Comparison of ENCODE assay signal across 8 mouse cellular contexts in the genomic region with DNA sequence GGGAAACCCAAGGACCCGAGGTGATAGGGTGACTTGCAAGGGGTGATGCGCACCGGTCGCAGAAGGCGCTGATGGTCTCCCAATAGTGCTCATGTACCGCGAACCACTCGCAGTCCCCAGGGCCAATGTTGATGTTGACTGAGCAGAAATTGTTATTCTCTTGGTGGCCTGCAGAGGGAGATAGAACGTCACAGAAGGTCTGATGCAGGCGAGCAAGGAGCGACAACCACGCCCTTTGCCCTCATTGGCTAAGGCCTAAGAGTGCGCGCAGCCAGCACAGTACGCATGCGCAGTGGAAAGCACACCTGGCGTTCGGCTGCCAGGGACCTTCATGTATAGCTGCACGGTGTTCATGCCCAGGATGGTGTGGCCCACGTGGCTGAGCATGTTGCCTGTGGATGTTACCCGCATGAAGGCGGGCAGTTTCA. TPM values are rescaled to one million over a fixed set of nuclear protein-coding genes. Genes with fewer than 3 reads are reported as not detected.
DNase-seq lines count a peak whose midpoint lies in the region; ATAC-seq lines count a peak whose summit lies in the region.

No protein-coding gene starts in this region.

- H3K27me3 ChIP-seq in hindbrain, embryonic 16.5 days (replicated peaks; ENCODE audit: control insufficient read depth, insufficient read depth, low read length), result no peaks in the 10 kb centered on the region

- H3K9me3 ChIP-seq in hindbrain, embryonic 16.5 days (ENCODE audit: control insufficient read depth, low read length), result no peaks in the 10 kb centered on the region

- WGBS in hindbrain, embryonic 16.5 days, result 13% methylated on average over 22 of the region's 22 CpGs

- H3K27ac ChIP-seq in hindbrain, embryonic 16.5 days (ENCODE audit: low read depth, low read length), result no peak overlapping the region

- H3K4me1 ChIP-seq in hindbrain, embryonic 16.5 days (ENCODE audit: control insufficient read depth, insufficient read depth, low read depth, low read length), result peaks cover 8% of the 10 kb centered on the region

- peaks cover 56% of the 10 kb centered on the region for H3K36me3 ChIP-seq in hindbrain, embryonic 16.5 days (ENCODE audit: control insufficient read depth, insufficient read depth, low read length)

- peak; percentile 92 for DNase-seq in T-cell, adult 2 months (ENCODE audit: low spot score)
- peak; percentile 93 to 95 for DNase-seq in cerebellum, postnatal 36 days
- peak; percentile 92 for DNase-seq in gastrocnemius, adult 18-20 months (ENCODE audit: low spot score)
- DNase-seq in left cerebral cortex, adult 18-20 months (ENCODE audit: low spot score in 2 of 2), result peak; percentile 90 to 93
- DNase-seq in lung, postnatal 4 days, result peak; percentile 90 to 91
- DNase-seq in right cerebral cortex, adult 2 months (ENCODE audit: low spot score in 2 of 2), result peak; percentile 89 to 91
- peak; percentile 61 for DNase-seq in urinary bladder, postnatal 10 days (ENCODE audit: low spot score)

- H3K9ac ChIP-seq in hindbrain, embryonic 16.5 days (ENCODE audit: low read depth, low read length), result no peak overlapping the region

- ATAC-seq in hindbrain, embryonic 16.5 days, result peak; percentile 75

- no peak overlapping the region for H3K4me3 ChIP-seq in hindbrain, embryonic 16.5 days (ENCODE audit: low read length)

- no peak overlapping the region for H3K4me2 ChIP-seq in hindbrain, embryonic 16.5 days (ENCODE audit: low read length)

RNA-seq across cellular contexts. Expression of gene Tmem88, which starts 3.2 kb away (rescaled TPM):
- 1 to 10 TPM; 2.6 to 4.1 TPM for total RNA-seq in gastrocnemius, adult 18-20 months (2021)
- 8.9 and 9.2 TPM in 2 replicates for polyA plus RNA-seq in hindbrain, embryonic 16.5 days (2015; fragmentation: Nextera tagmentation; extraction: Ambion mirVana)
- total RNA-seq in left cerebral cortex, adult 18-20 months (2021), result 1 to 10 TPM; 3.4 to 3.7 TPM

RNA-seq across cellular contexts. Expression of gene Cyb5d1, which starts 5.8 kb away (rescaled TPM):
- total RNA-seq in gastrocnemius, adult 18-20 months (2021), result 10 to 100 TPM; 29.3 to 33.0 TPM
- polyA plus RNA-seq in hindbrain, embryonic 16.5 days (2015; fragmentation: Nextera tagmentation; extraction: Ambion mirVana), result 28.7 and 33.0 TPM in 2 replicates
- 10 to 100 TPM; 42.7 to 48.1 TPM for total RNA-seq in left cerebral cortex, adult 18-20 months (2021)

RNA-seq across cellular contexts. Expression of gene Naa38, which starts 5.9 kb away (rescaled TPM):
- 10 to 100 TPM; 70.5 to 72.1 TPM for total RNA-seq in gastrocnemius, adult 18-20 months (2021)
- 102 and 130 TPM in 2 replicates for polyA plus RNA-seq in hindbrain, embryonic 16.5 days (2015; fragmentation: Nextera tagmentation; extraction: Ambion mirVana)
- total RNA-seq in left cerebral cortex, adult 18-20 months (2021), result 100 to 1,000 TPM; 117 to 120 TPM

RNA-seq across cellular contexts. Expression of gene Kdm6b, which starts 12.3 kb away (rescaled TPM):
- total RNA-seq in gastrocnemius, adult 18-20 months (2021), result 10 to 100 TPM; 19.6 to 22.0 TPM
- polyA plus RNA-seq in hindbrain, embryonic 16.5 days (2015; fragmentation: Nextera tagmentation; extraction: Ambion mirVana), result 22.9 and 29.0 TPM in 2 replicates
- 10 to 100 TPM; 28.2 to 32.2 TPM for total RNA-seq in left cerebral cortex, adult 18-20 months (2021)

RNA-seq across cellular contexts. Expression of gene Chd3, which starts 32.0 kb away (rescaled TPM):
- total RNA-seq in gastrocnemius, adult 18-20 months (2021), result 1 to 10 TPM; 5.7 to 7.9 TPM
- polyA plus RNA-seq in hindbrain, embryonic 16.5 days (2015; fragmentation: Nextera tagmentation; extraction: Ambion mirVana), result 68.0 and 73.2 TPM in 2 replicates
- total RNA-seq in left cerebral cortex, adult 18-20 months (2021), result 100 to 1,000 TPM; 346 to 387 TPM
